Mouse (Mus musculus) gonadal fat pad, adult 2 months (tissue): ENCODE measurements at regions not wholly inside any gene's neighbourhood (a gene's known extent, or its start where the extent isn't known, plus 50 kb on each side); places are given as distances from the start of the nearest gene placed in this dataset.

Source experiments
- DNase-seq: peaks from one replicate; pipeline ENCODE4 v3.0.0-alpha.2; 2012; ENCODE audit warnings: low read depth

GRCm38 (mm10) chr3:144012820-144013219 is 192.2 kb downstream of the Lmo4 start:
- DNase-seq: no peak

GRCm38 (mm10) chr3:144012173-144012572 is 192.8 kb downstream of the Lmo4 start:
- DNase-seq: no peak

- DNase-seq: no peak
Observed at GRCm38 (mm10) chr3:144011456-144012025, 193.5 kb downstream of the Lmo4 start.

- no peak for DNase-seq
Observed at GRCm38 (mm10) chr3:144010558-144010957, 194.5 kb downstream of the Lmo4 start.

- no peak for DNase-seq
Observed at GRCm38 (mm10) chr3:144007111-144007619, 197.9 kb downstream of the Lmo4 start.

- no peak for DNase-seq
Observed at GRCm38 (mm10) chr3:143997909-143998308, 207.1 kb downstream of the Lmo4 start.

GRCm38 (mm10) chr3:143995045-143995444 is 210.0 kb downstream of the Lmo4 start:
- no peak for DNase-seq

GRCm38 (mm10) chr3:143988991-143989390 is 216.0 kb downstream of the Lmo4 start:
- no peak for DNase-seq

- no peak for DNase-seq
Observed at GRCm38 (mm10) chr3:143988037-143988436, 217.0 kb downstream of the Lmo4 start.

GRCm38 (mm10) chr3:143986798-143987197 is 218.2 kb downstream of the Lmo4 start:
- no peak for DNase-seq

- DNase-seq: no peak
Observed at GRCm38 (mm10) chr3:143986200-143986506, 218.9 kb downstream of the Lmo4 start.

- no peak for DNase-seq
Observed at GRCm38 (mm10) chr3:143985349-143986199, 219.4 kb downstream of the Lmo4 start.

- no peak for DNase-seq
Observed at GRCm38 (mm10) chr3:143978703-143979102, 226.3 kb downstream of the Lmo4 start.

- no peak for DNase-seq
Observed at GRCm38 (mm10) chr3:143977886-143978447, 227.1 kb downstream of the Lmo4 start.

GRCm38 (mm10) chr3:143973582-143973981 is 231.4 kb downstream of the Lmo4 start:
- DNase-seq: no peak

GRCm38 (mm10) chr3:143972351-143972750 is 232.7 kb downstream of the Lmo4 start:
- no peak for DNase-seq

- DNase-seq: no peak
Observed at GRCm38 (mm10) chr3:143970771-143971170, 234.2 kb downstream of the Lmo4 start.

GRCm38 (mm10) chr3:143955508-143955907 is 249.5 kb downstream of the Lmo4 start:
- no peak for DNase-seq

GRCm38 (mm10) chr3:143954822-143955221 is 250.2 kb downstream of the Lmo4 start:
- DNase-seq: peak; percentile 30

- DNase-seq: no peak
Observed at GRCm38 (mm10) chr3:143952289-143952688, 252.7 kb downstream of the Lmo4 start.

GRCm38 (mm10) chr3:143949656-143950055 is 255.4 kb downstream of the Lmo4 start:
- DNase-seq: no peak

GRCm38 (mm10) chr3:143949026-143949637 is 255.9 kb downstream of the Lmo4 start:
- DNase-seq: peak; percentile 23

GRCm38 (mm10) chr3:143947938-143948267 is 257.1 kb downstream of the Lmo4 start:
- no peak for DNase-seq
